Mouse (Mus musculus) thymus, adult 2 months (tissue): ENCODE data around the gene Ldlrad2.

ENCODE experiments used
- CTCF ChIP-seq: fragments of 200-500 bp; IDR thresholded peaks from 2 replicates; pipeline ENCODE4 v1.5.1; 2012; ENCODE audit warnings: mild to moderate bottlenecking, control low read depth, low read length, moderate library complexity, borderline replicate concordance; ENCODE audit not compliant: control insufficient read depth, poor library complexity, insufficient read depth; ENCODE audit errors: extremely low read depth
- POLR2A ChIP-seq: fragments of 200-500 bp; IDR thresholded peaks from 2 replicates; pipeline ENCODE4 v1.6.1; 2012; ENCODE audit warnings: mild to moderate bottlenecking, low read length, control low read depth, moderate library complexity; ENCODE audit not compliant: control insufficient read depth, poor library complexity, insufficient read depth; ENCODE audit errors: extremely low read depth

GRCm38 (mm10) chr4:137594496-137595270 lies 20.3 kb upstream of the Ldlrad2 start:
- TF ChIP-seq CTCF = no peak
- TF ChIP-seq POLR2A = no peak; the same call in 1 of the 2 replicates
